ENCODE assay signal across 8 mouse cellular contexts in the genomic region with DNA sequence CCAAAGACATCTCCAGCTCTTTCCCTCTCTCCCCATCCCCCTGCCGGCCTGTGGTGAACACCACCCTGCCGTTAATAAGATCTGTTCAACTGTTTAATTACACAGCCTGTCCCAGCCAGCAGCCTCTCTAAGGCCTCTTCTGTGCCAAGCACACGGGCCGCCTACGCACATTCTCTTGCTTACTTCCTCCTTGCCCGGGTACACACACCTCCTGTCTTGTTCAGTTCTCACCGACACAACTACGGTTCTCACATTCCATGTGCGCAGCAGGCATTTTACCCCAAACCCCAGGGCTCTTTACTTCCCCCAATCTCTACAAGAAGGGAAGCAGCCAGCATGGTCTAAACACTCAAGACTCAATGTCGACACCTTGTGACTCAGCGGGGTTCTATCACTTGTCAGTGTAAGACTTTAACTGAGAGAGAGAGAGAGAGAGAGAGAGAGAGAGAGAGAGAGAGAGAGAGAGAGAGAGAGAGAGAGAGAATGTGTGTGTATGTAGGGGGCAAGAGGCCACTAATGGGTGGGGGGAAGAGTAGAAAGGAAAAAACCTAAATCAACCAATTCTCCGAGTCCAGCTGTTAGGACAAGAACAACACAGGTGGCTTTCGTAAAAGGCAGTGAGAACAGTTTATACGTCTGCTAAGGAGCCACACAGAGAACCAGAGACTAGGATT.
A peak's percentile ranks its signal among the peaks of the same experiment; 100 is the strongest.
DNase-seq lines count a peak whose midpoint lies in the region; ATAC-seq and TF ChIP-seq lines count a peak whose summit lies in the region.

No protein-coding gene starts in this region.

- WGBS in lung, embryonic 16.5 days: 46% methylated on average over 14 of the region's 14 CpGs
- 80% methylated on average over 14 of the region's 14 CpGs for WGBS in midbrain, embryonic 16.5 days

- peak overlapping the region; percentile 86 for H3K27ac ChIP-seq in gastrocnemius, adult 2 months
- H3K27ac ChIP-seq in lung, embryonic 16.5 days (ENCODE audit: low read length): peak overlapping the region; percentile 71
- no peak overlapping the region for H3K27ac ChIP-seq in midbrain, embryonic 16.5 days (ENCODE audit: low read length)

- TF ChIP-seq CTCF in gastrocnemius, adult 2 months (IDR thresholded peaks at IDR 0.05): no peak

- H3K4me3 ChIP-seq in gastrocnemius, adult 2 months: no peak overlapping the region
- H3K4me3 ChIP-seq in lung, embryonic 16.5 days (ENCODE audit: low read length): no peak overlapping the region
- H3K4me3 ChIP-seq in midbrain, embryonic 16.5 days (ENCODE audit: low read depth, low read length): no peak overlapping the region

- H3K4me2 ChIP-seq in lung, embryonic 16.5 days (ENCODE audit: low read depth, low read length): no peak overlapping the region
- no peak overlapping the region for H3K4me2 ChIP-seq in midbrain, embryonic 16.5 days (ENCODE audit: low read length)

- no peaks in the 10 kb centered on the region for H3K36me3 ChIP-seq in lung, embryonic 16.5 days (ENCODE audit: control insufficient read depth, insufficient read depth, low read length)
- no peaks in the 10 kb centered on the region for H3K36me3 ChIP-seq in midbrain, embryonic 16.5 days (ENCODE audit: control insufficient read depth, insufficient read depth, low read length)

- 0 out of 2 replicates have a peak, but pooled peaks have one; percentile 9 for ATAC-seq in lung, embryonic 16.5 days (ENCODE audit: low read depth)
- ATAC-seq in midbrain, embryonic 16.5 days: no peak

- no peaks in the 10 kb centered on the region for H3K27me3 ChIP-seq in lung, embryonic 16.5 days (ENCODE audit: control insufficient read depth, insufficient read depth, low read depth, low read length)
- no peaks in the 10 kb centered on the region for H3K27me3 ChIP-seq in midbrain, embryonic 16.5 days (ENCODE audit: control insufficient read depth, insufficient read depth, low read depth, low read length)

- intact Hi-C loops in gastrocnemius, adult 2 months (cut with DNase I): loop anchor here (5.0 kb wide), 2 partner anchors 78 to 98 kb away; no protein-coding TSS in a partner anchor

- peaks cover 44% of the 10 kb centered on the region for H3K4me1 ChIP-seq in lung, embryonic 16.5 days (replicated peaks; ENCODE audit: control insufficient read depth, insufficient read depth, low read length)
- H3K4me1 ChIP-seq in midbrain, embryonic 16.5 days (ENCODE audit: control insufficient read depth, insufficient read depth, low read length): peaks cover 8% of the 10 kb centered on the region; the same call in 1 of the 2 replicates

- H3K9me3 ChIP-seq in lung, embryonic 16.5 days (ENCODE audit: control insufficient read depth, low read length): no peaks in the 10 kb centered on the region
- no peaks in the 10 kb centered on the region for H3K9me3 ChIP-seq in midbrain, embryonic 16.5 days (replicated peaks; ENCODE audit: control insufficient read depth, low read length, poor library complexity, severe bottlenecking)

- no peak overlapping the region for H3K9ac ChIP-seq in lung, embryonic 16.5 days (ENCODE audit: low read length)
- H3K9ac ChIP-seq in midbrain, embryonic 16.5 days (ENCODE audit: low read depth, low read length): no peak overlapping the region

- DNase-seq in gastrocnemius, adult 2 months: no peak
- DNase-seq in gastrocnemius, adult 18-20 months (ENCODE audit: low spot score): no peak
- peak; percentile 54 to 60 for DNase-seq in B cell, adult 2 months
- DNase-seq in cerebellum, adult 11 months: peak; percentile 63
- no peak for DNase-seq in gastrocnemius, adult 8-10 months (ENCODE audit: low spot score in 2 of 2)
- DNase-seq in embryo, embryonic 9.5 days (ENCODE audit: extremely low spot score): no peak

Comparison
In these comparisons a context has a peak if more than half of its experiments do, and no peak if none do; other contexts are left out.
1. DNase-seq: peak in B cell, adult 2 months (2 of 2) and cerebellum, adult 11 months (single experiment); none in gastrocnemius, adult 2 months (single experiment), gastrocnemius, adult 18-20 months (single experiment), gastrocnemius, adult 8-10 months (0 of 2) and embryo, embryonic 9.5 days (single experiment).